Mouse (Mus musculus) liver, adult 2 months (tissue): ENCODE data around the gene Mtfr2. TPM values are rescaled to one million over a fixed set of nuclear protein-coding genes. Genes with fewer than 3 reads are reported as not detected.
A peak's percentile ranks its signal among the peaks of the same experiment; 100 is the strongest.

ENCODE experiments used
- DNase-seq: peaks from one replicate; pipeline ENCODE4 v3.0.0-alpha.2; 2011; ENCODE audit warnings: low read depth, low spot score; ENCODE audit errors: extremely low read depth
- H3K27ac ChIP-seq: fragments of 200-500 bp; replicated peaks from 2 replicates; pipeline ENCODE4 v1.5.1; 2012; ENCODE audit warnings: low read depth, mild to moderate bottlenecking, control low read depth, inconsistent platforms, low read length; ENCODE audit not compliant: insufficient read depth
- H3K27me3 ChIP-seq: fragments of 200-500 bp; 2 replicates; pipeline ENCODE4 v1.6.1; 2012; ENCODE audit warnings: mild to moderate bottlenecking, moderate library complexity, low read length, inconsistent platforms; ENCODE audit not compliant: control insufficient read depth, insufficient read depth
- H3K36me3 ChIP-seq: fragments of 200-500 bp; 2 replicates; pipeline ENCODE4 v1.6.1; 2012; ENCODE audit warnings: low read length, inconsistent platforms; ENCODE audit not compliant: control insufficient read depth, insufficient read depth
- H3K4me1 ChIP-seq: fragments of 200-500 bp; 2 replicates; pipeline ENCODE4 v1.6.1; 2011; ENCODE audit warnings: low read length; ENCODE audit not compliant: control insufficient read depth, insufficient read depth
- H3K4me3 ChIP-seq: fragments of 200-500 bp; 2 replicates; pipeline ENCODE4 v1.5.1; 2011; ENCODE audit warnings: low read depth, mild to moderate bottlenecking, control low read depth, low read length, moderate library complexity; ENCODE audit not compliant: insufficient read depth
- H3K79me2 ChIP-seq: fragments of 200-500 bp; 2 replicates; pipeline ENCODE4 v1.6.1; 2012; ENCODE audit warnings: inconsistent platforms, mild to moderate bottlenecking, low read length, moderate library complexity; ENCODE audit not compliant: control insufficient read depth, insufficient read depth
- H3K9ac ChIP-seq: fragments of 200-500 bp; 2 replicates; pipeline ENCODE4 v1.6.1; 2012; ENCODE audit warnings: low read depth, mild to moderate bottlenecking, control low read depth, inconsistent platforms, low read length
- CTCF ChIP-seq: fragments of 200-500 bp; IDR thresholded peaks from 2 replicates; pipeline ENCODE4 v1.5.1; 2011; ENCODE audit warnings: low read depth, low read length, control low read depth
- POLR2A ChIP-seq: fragments of 200-500 bp; IDR thresholded peaks from 2 replicates; pipeline ENCODE4 v1.6.1; 2011; ENCODE audit warnings: low read length, control low read depth; ENCODE audit not compliant: insufficient read depth; ENCODE audit errors: extremely low read depth
- WGBS: fragments of 180-500 bp; shearing (Covaris S2); methylation state at CpG from one replicate; pipeline ENCODE4 v1.1.7; 2018; 5-methylcytosine and 5-hydroxymethylcytosine counted together
- polyA plus RNA-seq: library from polyadenylated mRNA; depleted of rRNA; stranded (reverse); fragments of >200 nt; gene quantifications from 2 replicates; pipeline ENCODE4 v1.2.3, GENCODE M21; 2012
- total RNA-seq: library from RNA; depleted of rRNA; stranded (reverse); fragments of >200 nt; gene quantifications from 2 replicates; pipeline ENCODE4 v1.2.3, GENCODE M21; 2014

Gene Mtfr2
- total and polyA plus RNA-seq, 2 experiments = not detected

- Histone ChIP-seq H3K4me1 (peaks cover 7% of the 10 kb centered on the region), H3K27ac (peak within 1 kb of the TSS; percentile 96), H3K79me2 (peaks cover 2% of the 10 kb centered on the region; the same call in 1 of the 2 replicates), H3K36me3 (no peaks in the 10 kb centered on the region), H3K27me3 (no peaks in the 10 kb centered on the region), H3K9ac (peak within 1 kb of the TSS; percentile 93), H3K4me3 (peak within 1 kb of the TSS; percentile 88)
- under 1% methylated on average over 84 of the region's 84 CpGs for WGBS
- DNase-seq = peak; percentile 95
- TF ChIP-seq POLR2A (peak; percentile 94), CTCF (no peak)
These were observed 35.4 kb upstream of the Mtfr2 start, which contains the start of gene Bclaf1 for GRCm38 (mm10) chr10:20311918-20312735. TSS of gene Bclaf1 (plus strand) at chr10:20312469.

- under 1% methylated on average over 54 of the region's 54 CpGs for WGBS
- no peaks in the 10 kb centered on the region for H3K27me3 ChIP-seq
- H3K27ac ChIP-seq = peak overlapping the region; percentile 90
- no peaks in the 10 kb centered on the region for H3K36me3 ChIP-seq
- peaks cover 10% of the 10 kb centered on the region for H3K4me1 ChIP-seq
- TF ChIP-seq POLR2A (no peak), CTCF (no peak)
- peak overlapping the region; percentile 93 for H3K9ac ChIP-seq
- peak; percentile 70 for DNase-seq
- H3K4me3 ChIP-seq = peak overlapping the region; percentile 87
- H3K79me2 ChIP-seq = peaks cover 6% of the 10 kb centered on the region
These were observed 34.8 kb upstream of the Mtfr2 start for GRCm38 (mm10) chr10:20312736-20313301.

- H3K27me3 ChIP-seq = no peaks in the 10 kb centered on the region
- peak overlapping the region; percentile 90; the same call in 1 of the 2 replicates for H3K27ac ChIP-seq
- 0 out of 2 replicates have a peak overlapping the region, but pooled peaks have one; percentile 8 for H3K9ac ChIP-seq
- no peak for DNase-seq
- peaks cover 5% of the 10 kb centered on the region for H3K36me3 ChIP-seq
- H3K4me1 ChIP-seq = peaks cover 10% of the 10 kb centered on the region
- peak overlapping the region; percentile 87 for H3K4me3 ChIP-seq
- 24% methylated on average over 13 of the region's 13 CpGs for WGBS
- H3K79me2 ChIP-seq = peaks cover 9% of the 10 kb centered on the region
- TF ChIP-seq CTCF = no peak
- no peak for TF ChIP-seq POLR2A
These were observed 34.1 kb upstream of the Mtfr2 start for GRCm38 (mm10) chr10:20313447-20313846.

- Histone ChIP-seq H3K4me1 (peaks cover 10% of the 10 kb centered on the region), H3K4me3 (no peak overlapping the region), H3K79me2 (peaks cover 14% of the 10 kb centered on the region), H3K9ac (no peak overlapping the region), H3K27me3 (no peaks in the 10 kb centered on the region), H3K27ac (0 out of 2 replicates have a peak overlapping the region, but pooled peaks have one; percentile 14), H3K36me3 (peaks cover 9% of the 10 kb centered on the region)
- DNase-seq = peak; percentile 59
- 29% methylated on average over 4 of the region's 4 CpGs for WGBS
- TF ChIP-seq POLR2A (no peak), CTCF (no peak)
These were observed 33.6 kb upstream of the Mtfr2 start for GRCm38 (mm10) chr10:20313941-20314340.

- Histone ChIP-seq H3K27me3 (no peaks in the 10 kb centered on the region), H3K4me1 (peaks cover 10% of the 10 kb centered on the region), H3K27ac (no peak overlapping the region), H3K4me3 (no peak overlapping the region), H3K36me3 (peaks cover 15% of the 10 kb centered on the region), H3K9ac (no peak overlapping the region), H3K79me2 (peaks cover 15% of the 10 kb centered on the region)
- no peak for DNase-seq
- 56% methylated on average over 2 of the region's 2 CpGs for WGBS
- TF ChIP-seq CTCF = 0 out of 2 replicates have a peak, but pooled peaks have one; percentile 0
- TF ChIP-seq POLR2A = no peak
These were observed 32.8 kb upstream of the Mtfr2 start for GRCm38 (mm10) chr10:20314797-20315196.
